13 mouse cellular contexts compared by ENCODE assay signal in genomic region chr12:12669931-12670330, GRCm38 (mm10).
A peak's percentile ranks its signal among the peaks of the same experiment; 100 is the strongest.
DNase-seq lines count a peak whose midpoint lies in the region; ATAC-seq and TF ChIP-seq lines count a peak whose summit lies in the region.
"Had no signal": no experiment of that assay in that cellular context is flagged by ENCODE, and none has a peak within 500 bp of the region (broad histone marks: within the 10 kb centered on the region; RNA-seq: fewer than 3 reads in every experiment).

No protein-coding gene starts in this region.

- H3K36me3 ChIP-seq in forebrain, embryonic 16.5 days (ENCODE audit: control insufficient read depth, insufficient read depth), result no peaks in the 10 kb centered on the region
- H3K36me3 ChIP-seq in forebrain, embryonic 13.5 days (ENCODE audit: poor library complexity, severe bottlenecking), result no peaks in the 10 kb centered on the region
- H3K36me3 ChIP-seq in kidney, postnatal 0 days (ENCODE audit: insufficient read depth, low read length), result no peaks in the 10 kb centered on the region
- no peaks in the 10 kb centered on the region for H3K36me3 ChIP-seq in kidney, embryonic 14.5 days (ENCODE audit: control insufficient read depth, insufficient read depth, low read length)
- no peaks in the 10 kb centered on the region for H3K36me3 ChIP-seq in intestine, embryonic 16.5 days (ENCODE audit: control insufficient read depth, insufficient read depth, low read length)
- H3K36me3 ChIP-seq: heart, embryonic 10.5 days; neural tube, embryonic 15.5 days had no signal

- H3K4me3 ChIP-seq in forebrain, embryonic 16.5 days (replicated peaks; ENCODE audit: low read length), result no peak overlapping the region
- no peak overlapping the region for H3K4me3 ChIP-seq in forebrain, embryonic 13.5 days
- H3K4me3 ChIP-seq in kidney, postnatal 0 days (replicated peaks; ENCODE audit: low read depth, low read length), result no peak overlapping the region
- H3K4me3 ChIP-seq in kidney, embryonic 14.5 days (ENCODE audit: low read length), result no peak overlapping the region
- H3K4me3 ChIP-seq in intestine, embryonic 16.5 days (ENCODE audit: low read length), result no peak overlapping the region
- H3K4me3 ChIP-seq: heart, embryonic 10.5 days; left cerebral cortex, adult 2 months; neural tube, embryonic 15.5 days had no signal

- peak; percentile 69 for DNase-seq in kidney, postnatal 0 days (ENCODE audit: low spot score)
- DNase-seq in lung, postnatal 14 days, result peak; percentile 57
- no peak for DNase-seq in yolk sac, embryonic 10.5 days (ENCODE audit: low spot score)
- DNase-seq: cerebellum, adult 2 months had no signal

- H3K27me3 ChIP-seq in forebrain, embryonic 16.5 days (replicated peaks; ENCODE audit: control insufficient read depth, insufficient read depth, low read length), result no peaks in the 10 kb centered on the region
- H3K27me3 ChIP-seq in forebrain, embryonic 13.5 days, result no peaks in the 10 kb centered on the region
- H3K27me3 ChIP-seq in kidney, postnatal 0 days (ENCODE audit: insufficient read depth, low read length), result no peaks in the 10 kb centered on the region
- no peaks in the 10 kb centered on the region for H3K27me3 ChIP-seq in kidney, embryonic 14.5 days (ENCODE audit: control insufficient read depth, insufficient read depth, low read length)
- H3K27me3 ChIP-seq in intestine, embryonic 16.5 days (replicated peaks; ENCODE audit: control insufficient read depth, insufficient read depth, low read length), result no peaks in the 10 kb centered on the region

- 62% methylated on average over 5 of the region's 5 CpGs for WGBS in forebrain, embryonic 16.5 days
- 73% methylated on average over 5 of the region's 5 CpGs for WGBS in forebrain, embryonic 13.5 days
- 54% methylated on average over 5 of the region's 5 CpGs for WGBS in kidney, postnatal 0 days
- 57% methylated on average over 5 of the region's 5 CpGs for WGBS in kidney, embryonic 14.5 days
- 53% methylated on average over 5 of the region's 5 CpGs for WGBS in intestine, embryonic 16.5 days

- H3K27ac ChIP-seq in forebrain, embryonic 16.5 days (ENCODE audit: low read length), result no peak overlapping the region
- H3K27ac ChIP-seq in forebrain, embryonic 13.5 days, result no peak overlapping the region
- no peak overlapping the region for H3K27ac ChIP-seq in kidney, postnatal 0 days
- no peak overlapping the region for H3K27ac ChIP-seq in kidney, embryonic 14.5 days (ENCODE audit: low read depth, low read length)
- no peak overlapping the region for H3K27ac ChIP-seq in intestine, embryonic 16.5 days (ENCODE audit: low read length)
- H3K27ac ChIP-seq: heart, embryonic 10.5 days; left cerebral cortex, adult 2 months; neural tube, embryonic 15.5 days had no signal

- H3K9ac ChIP-seq in forebrain, embryonic 16.5 days (replicated peaks; ENCODE audit: low read depth, low read length), result no peak overlapping the region
- no peak overlapping the region for H3K9ac ChIP-seq in forebrain, embryonic 13.5 days
- H3K9ac ChIP-seq in kidney, postnatal 0 days (ENCODE audit: low read depth, low read length), result no peak overlapping the region
- no peak overlapping the region for H3K9ac ChIP-seq in kidney, embryonic 14.5 days (ENCODE audit: low read depth, low read length)
- H3K9ac ChIP-seq in intestine, embryonic 16.5 days (ENCODE audit: low read depth, low read length), result no peak overlapping the region
- H3K9ac ChIP-seq: neural tube, embryonic 15.5 days had no signal

- peak; percentile 35 for ATAC-seq in forebrain, embryonic 16.5 days
- ATAC-seq in forebrain, embryonic 13.5 days, result no peak
- ATAC-seq in kidney, postnatal 0 days (replicated peaks; ENCODE audit: low FRiP score, low read depth), result 0 out of 2 replicates have a peak, but pooled peaks have one; percentile 21
- ATAC-seq in kidney, embryonic 14.5 days (ENCODE audit: low FRiP score, low TSS enrichment), result no peak
- ATAC-seq in intestine, embryonic 16.5 days, result 0 out of 2 replicates have a peak, but pooled peaks have one; percentile 38
- ATAC-seq in frontal cortex, adult (ENCODE audit: low TSS enrichment), result no peak

- peaks cover 2% of the 10 kb centered on the region; the same call in 1 of the 2 replicates for H3K4me1 ChIP-seq in forebrain, embryonic 16.5 days (replicated peaks; ENCODE audit: control insufficient read depth, insufficient read depth, low read length)
- no peaks in the 10 kb centered on the region for H3K4me1 ChIP-seq in forebrain, embryonic 13.5 days
- H3K4me1 ChIP-seq in kidney, postnatal 0 days (replicated peaks; ENCODE audit: insufficient read depth, low read length), result no peaks in the 10 kb centered on the region
- H3K4me1 ChIP-seq in kidney, embryonic 14.5 days (ENCODE audit: control insufficient read depth, insufficient read depth, low read length), result no peaks in the 10 kb centered on the region
- H3K4me1 ChIP-seq in intestine, embryonic 16.5 days (ENCODE audit: control insufficient read depth, insufficient read depth, low read length), result no peaks in the 10 kb centered on the region
- H3K4me1 ChIP-seq: neural tube, embryonic 15.5 days had no signal

- no peaks in the 10 kb centered on the region for H3K9me3 ChIP-seq in forebrain, embryonic 16.5 days (ENCODE audit: control insufficient read depth, low read length)
- no peaks in the 10 kb centered on the region for H3K9me3 ChIP-seq in forebrain, embryonic 13.5 days (replicated peaks)
- H3K9me3 ChIP-seq in kidney, postnatal 0 days (replicated peaks; ENCODE audit: low read length), result no peaks in the 10 kb centered on the region
- H3K9me3 ChIP-seq in kidney, embryonic 14.5 days (ENCODE audit: control insufficient read depth, low read length), result no peaks in the 10 kb centered on the region
- H3K9me3 ChIP-seq in intestine, embryonic 16.5 days (ENCODE audit: control insufficient read depth, low read length), result no peaks in the 10 kb centered on the region
- H3K9me3 ChIP-seq: heart, embryonic 10.5 days; neural tube, embryonic 15.5 days had no signal

- no peak for TF ChIP-seq CTCF in kidney, postnatal 0 days (IDR thresholded peaks at IDR 0.05; ENCODE audit: low read depth)

- no peak overlapping the region for H3K4me2 ChIP-seq in forebrain, embryonic 16.5 days (ENCODE audit: low read length)
- no peak overlapping the region for H3K4me2 ChIP-seq in forebrain, embryonic 13.5 days
- no peak overlapping the region for H3K4me2 ChIP-seq in kidney, postnatal 0 days (ENCODE audit: low read length)
- H3K4me2 ChIP-seq in kidney, embryonic 14.5 days (replicated peaks; ENCODE audit: low read depth, low read length), result no peak overlapping the region
- H3K4me2 ChIP-seq in intestine, embryonic 16.5 days (ENCODE audit: low read depth, low read length), result no peak overlapping the region
- H3K4me2 ChIP-seq: liver, embryonic 11.5 days; neural tube, embryonic 15.5 days had no signal

Comparison
In these comparisons a context has a peak if more than half of its experiments do, and no peak if none do; other contexts are left out.
1. ATAC-seq: peak in forebrain, embryonic 16.5 days (single experiment), kidney, postnatal 0 days (single experiment) and intestine, embryonic 16.5 days (single experiment); none in forebrain, embryonic 13.5 days (single experiment), kidney, embryonic 14.5 days (single experiment) and frontal cortex, adult (single experiment).